Comparison of ENCODE assay signal across 8 mouse cellular contexts in genomic region chr7:82649081-82649445, GRCm38 (mm10). TPM values are rescaled to one million over a fixed set of nuclear protein-coding genes. Genes with fewer than 3 reads are reported as not detected.
DNase-seq lines count a peak whose midpoint lies in the region; ATAC-seq and TF ChIP-seq lines count a peak whose summit lies in the region.

No protein-coding gene starts in this region.

- peak overlapping the region; percentile 70 for H3K4me3 ChIP-seq in kidney, adult 2 months (ENCODE audit: insufficient read depth, low read depth, low read length)
- peak overlapping the region; percentile 92 for H3K4me3 ChIP-seq in ES-Bruce4 (ENCODE audit: low read depth, low read length)
- H3K4me3 ChIP-seq in embryonic fibroblast, embryonic 13.5 days (ENCODE audit: insufficient read depth, low read length), result peak overlapping the region; percentile 88
- H3K4me3 ChIP-seq in neural tube, embryonic 13.5 days, result peak overlapping the region; percentile 77

- no peaks in the 10 kb centered on the region for H3K9me3 ChIP-seq in ES-Bruce4 (replicated peaks; ENCODE audit: control insufficient read depth, insufficient read depth, low read length, poor library complexity, severe bottlenecking)
- H3K9me3 ChIP-seq in neural tube, embryonic 13.5 days, result no peaks in the 10 kb centered on the region

- no peaks in the 10 kb centered on the region for H3K27me3 ChIP-seq in kidney, adult 2 months (replicated peaks; ENCODE audit: control insufficient read depth, insufficient read depth, low read length)
- no peaks in the 10 kb centered on the region for H3K27me3 ChIP-seq in ES-Bruce4 (ENCODE audit: control insufficient read depth, insufficient read depth, low read length, poor library complexity, severe bottlenecking)
- H3K27me3 ChIP-seq in neural tube, embryonic 13.5 days, result no peaks in the 10 kb centered on the region

- no peak overlapping the region for H3K27ac ChIP-seq in kidney, adult 2 months (ENCODE audit: insufficient read depth, low read depth, low read length)
- H3K27ac ChIP-seq in ES-Bruce4 (ENCODE audit: insufficient read depth, low read length), result no peak overlapping the region
- peak overlapping the region; percentile 10; the same call in 1 of the 2 replicates for H3K27ac ChIP-seq in embryonic fibroblast, embryonic 13.5 days (ENCODE audit: insufficient read depth, low read length)
- H3K27ac ChIP-seq in neural tube, embryonic 13.5 days (replicated peaks), result no peak overlapping the region

- H3K4me2 ChIP-seq in neural tube, embryonic 13.5 days, result peak overlapping the region; percentile 74

- TF ChIP-seq POLR2A in kidney, adult 2 months (IDR thresholded peaks at IDR 0.05; ENCODE audit: low read depth, low read length), result no peak
- no peak for TF ChIP-seq POLR2A in ES-Bruce4 (IDR thresholded peaks at IDR 0.05; ENCODE audit: insufficient read depth, low read length)
- TF ChIP-seq POLR2A in embryonic fibroblast, embryonic 13.5 days (IDR thresholded peaks at IDR 0.05; ENCODE audit: low read depth, low read length), result no peak

- H3K4me1 ChIP-seq in kidney, adult 2 months (ENCODE audit: control insufficient read depth, insufficient read depth, low read length), result no peaks in the 10 kb centered on the region; the same call in 1 of the 2 replicates
- H3K4me1 ChIP-seq in ES-Bruce4 (ENCODE audit: control insufficient read depth, insufficient read depth, low read length), result no peaks in the 10 kb centered on the region
- H3K4me1 ChIP-seq in embryonic fibroblast, embryonic 13.5 days (ENCODE audit: control insufficient read depth, insufficient read depth, low read length), result 0 out of 2 replicates have a peak, but pooled peaks cover 5% of the 10 kb centered on the region
- peaks cover 27% of the 10 kb centered on the region for H3K4me1 ChIP-seq in neural tube, embryonic 13.5 days (replicated peaks)

- DNase-seq in kidney, adult 2 months, result peak; percentile 3
- DNase-seq in kidney, postnatal 25 days, result no peak
- DNase-seq in large intestine, adult 2 months (ENCODE audit: low read depth, low spot score), result peak; percentile 35
- DNase-seq in adrenal gland, postnatal 25 days, result no peak
- no peak for DNase-seq in layer of hippocampus, adult 18-20 months (ENCODE audit: low spot score in 2 of 2)

- TF ChIP-seq CTCF in kidney, adult 2 months (conservative IDR thresholded peaks at IDR 0.05; ENCODE audit: insufficient read depth, insufficient read length, low read depth, low read length), result no peak
- TF ChIP-seq CTCF in ES-Bruce4 (IDR thresholded peaks at IDR 0.05; ENCODE audit: low read depth, low read length), result no peak
- no peak for TF ChIP-seq CTCF in embryonic fibroblast, embryonic 13.5 days (IDR thresholded peaks at IDR 0.05; ENCODE audit: borderline replicate concordance, insufficient read depth, low read length)

- H3K36me3 ChIP-seq in kidney, adult 2 months (ENCODE audit: control insufficient read depth, insufficient read depth, low read length), result no peaks in the 10 kb centered on the region
- peaks cover 4% of the 10 kb centered on the region for H3K36me3 ChIP-seq in ES-Bruce4 (ENCODE audit: control insufficient read depth, insufficient read depth, low read length, poor library complexity, severe bottlenecking)
- H3K36me3 ChIP-seq in neural tube, embryonic 13.5 days, result 0 out of 2 replicates have a peak, but pooled peaks cover 5% of the 10 kb centered on the region

- WGBS in kidney, adult 2 months, result 5% methylated on average over 6 of the region's 6 CpGs
- 6% methylated on average over 6 of the region's 6 CpGs for WGBS in large intestine, adult 2 months
- 18% methylated on average over 6 of the region's 6 CpGs for WGBS in neural tube, embryonic 13.5 days

- ATAC-seq in neural tube, embryonic 13.5 days (ENCODE audit: low read depth), result peak; percentile 16

- peak overlapping the region; percentile 55 for H3K9ac ChIP-seq in ES-Bruce4 (ENCODE audit: low read depth, poor library complexity, severe bottlenecking)
- H3K9ac ChIP-seq in neural tube, embryonic 13.5 days, result peak overlapping the region; percentile 80

- TF ChIP-seq EP300 in ES-Bruce4 (IDR thresholded peaks at IDR 0.05; ENCODE audit: insufficient read depth, low read depth, low read length), result no peak

RNA-seq across cellular contexts. Expression of gene Efl1, which starts 0.6 kb away (rescaled TPM):
- 4.2 and 5.8 TPM in 2 replicates for polyA plus RNA-seq in kidney, adult 2 months (2012; rRNA removed)
- polyA plus RNA-seq in ES-Bruce4 (2011; ENCODE audit: insufficient read depth, insufficient read length, low read depth, missing spikeins), result 24.1 and 27.1 TPM in 2 replicates
- polyA plus RNA-seq in embryonic fibroblast, embryonic 13.5 days (2011; ENCODE audit: insufficient read length, low read depth, missing spikeins), result 21.2 and 24.0 TPM in 2 replicates
- polyA plus RNA-seq in large intestine, adult 2 months (2012; rRNA removed), result 4.3 and 7.2 TPM in 2 replicates
- 16.7 and 18.2 TPM in 2 replicates for polyA plus RNA-seq in neural tube, embryonic 13.5 days (2015; fragmentation: Nextera tagmentation; extraction: Ambion mirVana)
- 17.5 and 22.4 TPM in 2 replicates for total RNA-seq in adrenal gland, postnatal 25 days (2021)
- total RNA-seq in layer of hippocampus, adult 18-20 months (2021), result 10 to 100 TPM; 16.3 to 17.7 TPM

RNA-seq across cellular contexts. Expression of gene Saxo2, which starts 0.7 kb away (rescaled TPM):
- 3.8 and 5.0 TPM in 2 replicates for polyA plus RNA-seq in kidney, adult 2 months (2012; rRNA removed)
- 0.46 and 0.93 TPM in 2 replicates for polyA plus RNA-seq in ES-Bruce4 (2011; ENCODE audit: insufficient read depth, insufficient read length, low read depth, missing spikeins)
- 2.0 and 2.9 TPM in 2 replicates for polyA plus RNA-seq in embryonic fibroblast, embryonic 13.5 days (2011; ENCODE audit: insufficient read length, low read depth, missing spikeins)
- 0.25 and 0.51 TPM in 2 replicates for polyA plus RNA-seq in large intestine, adult 2 months (2012; rRNA removed)
- polyA plus RNA-seq in neural tube, embryonic 13.5 days (2015; fragmentation: Nextera tagmentation; extraction: Ambion mirVana), result 19.7 and 20.1 TPM in 2 replicates
- 0.81 and 2.6 TPM in 2 replicates for total RNA-seq in adrenal gland, postnatal 25 days (2021)
- total RNA-seq in layer of hippocampus, adult 18-20 months (2021), result 1 to 10 TPM; 6.5 to 9.5 TPM

Comparison
In these comparisons a context has a peak if more than half of its experiments do, and no peak if none do; other contexts are left out.
1. DNase-seq: peak in kidney, adult 2 months (single experiment) and large intestine, adult 2 months (single experiment); none in kidney, postnatal 25 days (0 of 2), adrenal gland, postnatal 25 days (single experiment) and layer of hippocampus, adult 18-20 months (0 of 2).
2. Peak in every context shown above with its lines, with median percentiles within 50 percentile points of each other: H3K4me3 ChIP-seq.